23 mouse cellular contexts compared by ENCODE assay signal in genomic region chr7:107519256-107520025, GRCm38 (mm10). TPM values are rescaled to one million over a fixed set of nuclear protein-coding genes. Genes with fewer than 3 reads are reported as not detected.
DNase-seq lines count a peak whose midpoint lies in the region; ATAC-seq and TF ChIP-seq lines count a peak whose summit lies in the region.
"Had no signal": no experiment of that assay in that cellular context is flagged by ENCODE, and none has a peak within 500 bp of the region (broad histone marks: within the 10 kb centered on the region; RNA-seq: fewer than 3 reads in every experiment).

No protein-coding gene starts in this region.

- H3K4me2 ChIP-seq in liver, postnatal 0 days (ENCODE audit: low read depth, low read length), result no peak overlapping the region
- H3K4me2 ChIP-seq: embryonic facial prominence, embryonic 13.5 days; heart, embryonic 15.5 days; midbrain, embryonic 13.5 days had no signal

- TF ChIP-seq EP300 in liver, postnatal 0 days (IDR thresholded peaks at IDR 0.05; ENCODE audit: low read depth), result no peak

- no peaks in the 10 kb centered on the region for H3K4me1 ChIP-seq in liver, adult 2 months (ENCODE audit: control insufficient read depth, insufficient read depth, low read length)
- H3K4me1 ChIP-seq in liver, postnatal 0 days (ENCODE audit: insufficient read depth), result no peaks in the 10 kb centered on the region

- H3K9me3 ChIP-seq in liver, postnatal 0 days (ENCODE audit: low read length), result no peaks in the 10 kb centered on the region
- H3K9me3 ChIP-seq: embryonic facial prominence, embryonic 13.5 days; heart, embryonic 15.5 days; midbrain, embryonic 13.5 days had no signal

- ATAC-seq in cerebellum, adult (ENCODE audit: insufficient number of reproducible peaks, low FRiP score, low TSS enrichment), result peak; percentile 79
- no peak for ATAC-seq in liver, postnatal 0 days
- ATAC-seq: activated CD4-positive, CD25-positive, alpha-beta regulatory T cell, adult 4 months; midbrain, embryonic 13.5 days had no signal

- WGBS in liver, adult 2 months, result 77% methylated on average over 12 of the region's 12 CpGs
- WGBS in liver, postnatal 0 days (ENCODE audit: insufficient replicate concordance), result 69% methylated on average over 12 of the region's 12 CpGs

- no peak for DNase-seq in cerebellum, postnatal 4 days (ENCODE audit: low spot score in 2 of 2)
- DNase-seq in liver, adult 2 months (ENCODE audit: extremely low read depth, low read depth, low spot score), result peak; percentile 17
- DNase-seq in liver, postnatal 0 days, result no peak
- DNase-seq in cerebellum, postnatal 14 days, result peak; percentile 56 to 82
- no peak for DNase-seq in embryo, embryonic 11 days
- no peak for DNase-seq in right cerebral cortex, adult 18-20 months
- no peak for DNase-seq in frontal cortex, adult 2 months (ENCODE audit: extremely low spot score in 1 of 2, low spot score in 1 of 2)
- DNase-seq: adrenal gland, postnatal 14 days; gastrocnemius, postnatal 25 days; heart, postnatal 4 days; kidney, adult 2 months; kidney, postnatal 10 days; liver; lung, adult 18-20 months; lung, postnatal 14 days; thymus, postnatal 14 days had no signal

- H3K36me3 ChIP-seq in liver, adult 2 months (ENCODE audit: control insufficient read depth, insufficient read depth, low read length), result no peaks in the 10 kb centered on the region
- no peaks in the 10 kb centered on the region for H3K36me3 ChIP-seq in liver, postnatal 0 days (replicated peaks; ENCODE audit: insufficient read depth, low read length)
- H3K36me3 ChIP-seq: embryonic facial prominence, embryonic 13.5 days; heart, embryonic 15.5 days; midbrain, embryonic 13.5 days had no signal

- TF ChIP-seq POLR2A in liver, adult 2 months (IDR thresholded peaks at IDR 0.05; ENCODE audit: extremely low read depth, insufficient read depth, low read length), result no peak

- no peak overlapping the region for H3K27ac ChIP-seq in liver, adult 2 months (replicated peaks; ENCODE audit: insufficient read depth, low read depth, low read length)
- H3K27ac ChIP-seq in liver, postnatal 0 days (ENCODE audit: low read depth), result no peak overlapping the region
- H3K27ac ChIP-seq: embryonic facial prominence, embryonic 13.5 days; heart, embryonic 15.5 days; layer of hippocampus, adult 2 months; midbrain, embryonic 13.5 days had no signal

- H3K9ac ChIP-seq in liver, adult 2 months (ENCODE audit: low read depth, low read length), result no peak overlapping the region
- no peak overlapping the region for H3K9ac ChIP-seq in liver, postnatal 0 days (replicated peaks)
- H3K9ac ChIP-seq: embryonic facial prominence, embryonic 13.5 days; heart, embryonic 15.5 days; midbrain, embryonic 13.5 days had no signal

- no peaks in the 10 kb centered on the region for H3K79me2 ChIP-seq in liver, adult 2 months (ENCODE audit: control insufficient read depth, insufficient read depth, low read length)

- no peak for TF ChIP-seq CTCF in liver, adult 2 months (IDR thresholded peaks at IDR 0.05; ENCODE audit: low read depth, low read length)
- TF ChIP-seq CTCF in liver, postnatal 0 days (IDR thresholded peaks at IDR 0.05; ENCODE audit: low read depth), result no peak

- no peaks in the 10 kb centered on the region for H3K27me3 ChIP-seq in liver, adult 2 months (ENCODE audit: control insufficient read depth, insufficient read depth, low read length)
- no peaks in the 10 kb centered on the region for H3K27me3 ChIP-seq in liver, postnatal 0 days (ENCODE audit: insufficient read depth, low read length)
- H3K27me3 ChIP-seq: embryonic facial prominence, embryonic 13.5 days; heart, embryonic 15.5 days; midbrain, embryonic 13.5 days had no signal

- no peak overlapping the region for H3K4me3 ChIP-seq in liver, adult 2 months (ENCODE audit: insufficient read depth, low read depth, low read length)
- no peak overlapping the region for H3K4me3 ChIP-seq in liver, postnatal 0 days (ENCODE audit: low read depth, low read length)
- H3K4me3 ChIP-seq: embryonic facial prominence, embryonic 13.5 days; heart, embryonic 15.5 days; layer of hippocampus, adult 2 months; midbrain, embryonic 13.5 days had no signal

RNA-seq across cellular contexts. Expression of gene Olfml1, which starts 47.8 kb away (rescaled TPM):
- total RNA-seq in liver, adult 2 months (2014; rRNA removed), result 9.6 and 13.5 TPM in 2 replicates
- polyA plus RNA-seq in liver, adult 2 months (2012; rRNA removed), result 5.4 and 8.9 TPM in 2 replicates
- polyA plus RNA-seq in liver, postnatal 0 days (2015; fragmentation: Nextera tagmentation; extraction: Ambion mirVana), result 1.5 and 1.6 TPM in 2 replicates
- 10.2 and 10.8 TPM in 2 replicates for polyA plus RNA-seq in frontal cortex, adult 2 months (2012; rRNA removed)
- total RNA-seq: megakaryocyte, adult 5-6 weeks had no signal
- polyA plus RNA-seq: activated CD4-positive, CD25-positive, alpha-beta regulatory T cell, adult 4 months had no signal

Comparison
In these comparisons a context has a peak if more than half of its experiments do, and no peak if none do; other contexts are left out.
1. DNase-seq: peak in liver, adult 2 months (single experiment) and cerebellum, postnatal 14 days (2 of 2); none in cerebellum, postnatal 4 days (0 of 2), liver, postnatal 0 days (single experiment), embryo, embryonic 11 days (single experiment), right cerebral cortex, adult 18-20 months (single experiment) and frontal cortex, adult 2 months (0 of 2).